Mouse (Mus musculus) MEL (cell line): ENCODE measurements around the gene Kalrn. TPM values are rescaled to one million over a fixed set of nuclear protein-coding genes. Genes with fewer than 3 reads are reported as not detected.

Experiments used
- DNase-seq: peaks from one replicate; pipeline ENCODE4 v3.0.0; 2011; ENCODE audit warnings: low read depth, low spot score
- H3K27ac ChIP-seq: 2 replicates; pipeline ENCODE4 v1.5.1; 2012; ENCODE audit warnings: low read depth, mild to moderate bottlenecking, control low read depth, low read length, moderate library complexity; ENCODE audit not compliant: control insufficient read depth
- H3K27me3 ChIP-seq, 2 experiments: fragments of 150-350 bp in 1 of 2; sonication (generic) in 1 of 2; 2 replicates each; pipeline ENCODE4 v1.6.1; 2012; ENCODE audit warnings: low read length in 2 of 2, mild to moderate bottlenecking in 2 of 2, improper control_type of control experiment in 1 of 2, moderate library complexity in 1 of 2; ENCODE audit not compliant: insufficient read depth in 2 of 2, control insufficient read depth in 1 of 2
- H3K36me3 ChIP-seq, 2 experiments: 2 replicates each; pipeline ENCODE4 v1.6.1; 2012 to 2014; ENCODE audit warnings: low read length in 2 of 2, improper control_type of control experiment in 1 of 2, inconsistent platforms in 1 of 2, mild to moderate bottlenecking in 1 of 2; ENCODE audit not compliant: insufficient read depth in 2 of 2, control insufficient read depth in 1 of 2
- H3K4me1 ChIP-seq, 2 experiments: fragments of 150-350 bp in 1 of 2; sonication (generic) in 1 of 2; 2 replicates each; pipeline ENCODE4 v1.6.1; 2012; ENCODE audit warnings: low read length in 2 of 2, improper control_type of control experiment in 1 of 2, mild to moderate bottlenecking in 1 of 2; ENCODE audit not compliant: insufficient read depth in 2 of 2, control insufficient read depth in 1 of 2
- H3K4me3 ChIP-seq, 2 experiments: fragments of 150-350 bp in 1 of 2; sonication (generic) in 1 of 2; 2 replicates each; pipeline ENCODE4 v1.5.1; 2012; ENCODE audit warnings: low read depth in 2 of 2, low read length in 2 of 2, mild to moderate bottlenecking in 2 of 2, moderate library complexity in 2 of 2, control low read depth in 1 of 2, improper control_type of control experiment in 1 of 2; ENCODE audit not compliant: control insufficient read depth in 1 of 2, insufficient read depth in 1 of 2
- H3K79me2 ChIP-seq: 2 replicates; pipeline ENCODE4 v1.6.1; 2012; ENCODE audit warnings: mild to moderate bottlenecking, low read length, moderate library complexity; ENCODE audit not compliant: control insufficient read depth, poor library complexity, insufficient read depth
- H3K9ac ChIP-seq: 2 replicates; pipeline ENCODE4 v1.6.1; 2012; ENCODE audit warnings: low read depth, mild to moderate bottlenecking, control low read depth, low read length, moderate library complexity; ENCODE audit not compliant: control insufficient read depth, poor library complexity, severe bottlenecking
- H3K9me3 ChIP-seq: fragments of 150-350 bp; sonication (generic); replicated peaks from 2 replicates; pipeline ENCODE4 v1.6.1; 2012; ENCODE audit warnings: mild to moderate bottlenecking, low read length, improper control_type of control experiment, moderate library complexity; ENCODE audit not compliant: insufficient read depth
- BHLHE40 ChIP-seq: IDR thresholded peaks from 2 replicates; pipeline ENCODE4 v1.6.1; 2012; ENCODE audit warnings: low read depth, mild to moderate bottlenecking, inconsistent platforms, low read length, improper control_type of control experiment, borderline replicate concordance
- CHD1 ChIP-seq: IDR thresholded peaks from 2 replicates; pipeline ENCODE4 v1.6.1; 2012; ENCODE audit warnings: low read depth, mild to moderate bottlenecking, inconsistent platforms, low read length, improper control_type of control experiment
- CHD2 ChIP-seq: IDR thresholded peaks from 2 replicates; pipeline ENCODE4 v1.6.1; 2011; ENCODE audit warnings: low read length, improper control_type of control experiment
- CTCF ChIP-seq, 3 experiments: IDR thresholded peaks in 2 of 3; conservative IDR thresholded peaks in 1 of 3; 2 replicates each; pipeline ENCODE4 v1.5.1; 2011 to 2012; ENCODE audit warnings: low read length in 3 of 3, low read depth in 2 of 3, mild to moderate bottlenecking in 2 of 3, improper control_type of control experiment in 1 of 3, inconsistent platforms in 1 of 3, mixed read lengths in 1 of 3, moderate library complexity in 1 of 3; ENCODE audit not compliant: control insufficient read depth in 1 of 3, insufficient read depth in 1 of 3, poor library complexity in 1 of 3, severe bottlenecking in 1 of 3
- E2F4 ChIP-seq: IDR thresholded peaks from 2 replicates; pipeline ENCODE4 v1.6.1; 2011; ENCODE audit warnings: low read depth, low read length, improper control_type of control experiment, borderline replicate concordance
- EP300 ChIP-seq, 2 experiments: IDR thresholded peaks; 2 replicates each; pipeline ENCODE4 v1.6.1; 2011; ENCODE audit warnings: improper control_type of control experiment in 2 of 2, low read length in 2 of 2, low read depth in 1 of 2, mild to moderate bottlenecking in 1 of 2
- ETS1 ChIP-seq: IDR thresholded peaks from 2 replicates; pipeline ENCODE4 v1.6.1; 2012; ENCODE audit warnings: low read depth, mild to moderate bottlenecking, inconsistent platforms, low read length, improper control_type of control experiment, moderate library complexity
- GABPA ChIP-seq: IDR thresholded peaks from 2 replicates; pipeline ENCODE4 v1.6.1; 2012; ENCODE audit warnings: low read depth, mild to moderate bottlenecking, inconsistent platforms, low read length, improper control_type of control experiment, moderate library complexity
- GATA1 ChIP-seq: IDR thresholded peaks from 2 replicates; pipeline ENCODE4 v1.6.1; 2011; ENCODE audit warnings: low read depth, low read length, improper control_type of control experiment
- JUND ChIP-seq: IDR thresholded peaks from 2 replicates; pipeline ENCODE4 v1.6.1; 2011; ENCODE audit warnings: low read depth, mild to moderate bottlenecking, improper control_type of control experiment, low read length
- MAFK ChIP-seq: IDR thresholded peaks from 2 replicates; pipeline ENCODE4 v1.6.1; 2011; ENCODE audit warnings: low read depth, mild to moderate bottlenecking, low read length, improper control_type of control experiment, borderline replicate concordance
- MAX ChIP-seq: IDR thresholded peaks from 2 replicates; pipeline ENCODE4 v1.6.1; 2011; ENCODE audit warnings: low read length, improper control_type of control experiment
- MEF2A ChIP-seq: IDR thresholded peaks from 2 replicates; pipeline ENCODE4 v1.6.1; 2014; ENCODE audit warnings: low read depth, mild to moderate bottlenecking, inconsistent platforms, low read length, improper control_type of control experiment; ENCODE audit not compliant: poor library complexity, insufficient replicate concordance, severe bottlenecking; ENCODE audit errors: extremely low read depth
- MYB ChIP-seq: IDR thresholded peaks from 2 replicates; pipeline ENCODE4 v1.6.1; 2011; ENCODE audit warnings: mild to moderate bottlenecking, low read depth, low read length, improper control_type of control experiment
- NRF1 ChIP-seq: IDR thresholded peaks from 2 replicates; pipeline ENCODE4 v1.6.1; 2014; ENCODE audit warnings: low read depth, mild to moderate bottlenecking, inconsistent platforms, low read length, improper control_type of control experiment, moderate library complexity; ENCODE audit not compliant: poor library complexity, insufficient read depth, severe bottlenecking
- POLR2AphosphoS2 ChIP-seq: IDR thresholded peaks from 2 replicates; pipeline ENCODE4 v1.6.1; 2011; ENCODE audit warnings: low read length, improper control_type of control experiment
- POLR2AphosphoS5 ChIP-seq: IDR thresholded peaks from 2 replicates; pipeline ENCODE4 v1.6.1; 2012; ENCODE audit warnings: low read depth, borderline replicate concordance, mild to moderate bottlenecking, inconsistent platforms, low read length, moderate library complexity, mixed read lengths
- RCOR1 ChIP-seq: IDR thresholded peaks from 2 replicates; pipeline ENCODE4 v1.6.1; 2012; ENCODE audit warnings: low read depth, mild to moderate bottlenecking, inconsistent platforms, low read length, improper control_type of control experiment
- SMC3 ChIP-seq: IDR thresholded peaks from 2 replicates; pipeline ENCODE4 v1.6.1; 2011; ENCODE audit warnings: low read depth, low read length, improper control_type of control experiment
- TAL1 ChIP-seq: IDR thresholded peaks from 2 replicates; pipeline ENCODE4 v1.6.1; 2012; ENCODE audit warnings: mild to moderate bottlenecking, inconsistent platforms, low read length, moderate library complexity, mixed read lengths
- TBP ChIP-seq: IDR thresholded peaks from 2 replicates; pipeline ENCODE4 v1.8.0; 2011; ENCODE audit warnings: low read depth, low read length, improper control_type of control experiment
- TCF12 ChIP-seq: IDR thresholded peaks from 2 replicates; pipeline ENCODE4 v1.6.1; 2014; ENCODE audit warnings: low read depth, mild to moderate bottlenecking, inconsistent platforms, low read length, improper control_type of control experiment, moderate library complexity
- USF1 ChIP-seq: IDR thresholded peaks from 2 replicates; pipeline ENCODE4 v1.6.1; 2014; ENCODE audit warnings: low read depth, mild to moderate bottlenecking, inconsistent platforms, low read length, improper control_type of control experiment, moderate library complexity
- USF2 ChIP-seq, 2 experiments: IDR thresholded peaks; 2 replicates each; pipeline ENCODE4 v1.6.1; 2011 to 2012; ENCODE audit warnings: improper control_type of control experiment in 2 of 2, low read length in 2 of 2, borderline replicate concordance in 1 of 2, inconsistent platforms in 1 of 2, low read depth in 1 of 2, mild to moderate bottlenecking in 1 of 2; ENCODE audit not compliant: insufficient read depth in 1 of 2
- ZC3H11A ChIP-seq: IDR thresholded peaks from 2 replicates; pipeline ENCODE4 v1.6.1; 2012; ENCODE audit warnings: low read depth, mild to moderate bottlenecking, inconsistent platforms, low read length, improper control_type of control experiment
- ZMIZ1 ChIP-seq: IDR thresholded peaks from 2 replicates; pipeline ENCODE4 v1.6.1; 2012; ENCODE audit warnings: low read depth, mild to moderate bottlenecking, inconsistent platforms, low read length, improper control_type of control experiment, moderate library complexity
- ZNF384 ChIP-seq: IDR thresholded peaks from 2 replicates; pipeline ENCODE4 v1.6.1; 2012; ENCODE audit warnings: low read depth, mild to moderate bottlenecking, inconsistent platforms, low read length, improper control_type of control experiment
- polyA plus RNA-seq, 2 experiments: library from polyadenylated mRNA; stranded (reverse) in 1 of 2; unstranded in 1 of 2; fragments of >175 nt in 1 of 2; fragments of >200 nt in 1 of 2; gene quantifications; 2 replicates each; pipeline versions ENCODE4 v1.2.1 to v1.2.4; 2012; ENCODE audit warnings: low replicate concordance in 2 of 2, low read depth in 1 of 2; ENCODE audit not compliant: insufficient read length in 2 of 2, insufficient read depth in 1 of 2, missing spikeins in 1 of 2
- total RNA-seq: library from RNA; depleted of rRNA; stranded (reverse); fragments of 300-350 nt; gene quantifications from 2 replicates; pipeline ENCODE4 v1.2.3, GENCODE M21; 2012

The Kalrn gene
- total and polyA plus RNA-seq, 3 experiments: 10.4 to 11.8 TPM; not detected in 1

GRCm38 (mm10) chr16:34030379-34030778 lies 543.0 kb downstream of the Kalrn start:
- Histone ChIP-seq H3K4me3 (no peak overlapping the region), H3K4me1 (peaks cover 15 to 54% of the 10 kb centered on the region in 2 experiments), H3K9me3 (no peaks in the 10 kb centered on the region), H3K27ac (peak overlapping the region; percentile 89), H3K79me2 (no peaks in the 10 kb centered on the region; the same call in 1 of the 2 replicates), H3K36me3 (peaks cover 0 to 50% of the 10 kb centered on the region in 2 experiments; a peak in 2 of 4 replicates), H3K27me3 (no peaks in the 10 kb centered on the region), H3K9ac (peak overlapping the region; percentile 52)
- DNase-seq: peak; percentile 29
- TF ChIP-seq MYB (no peak), ZNF384 (no peak), CHD2 (no peak), EP300 (IDR thresholded peaks at IDR 0.05; ENCODE audit: low read depth in 1 of 2, low read length in 2 of 2) (no peak), MAFK (no peak), TCF12 (no peak), ZMIZ1 (no peak), MEF2A (no peak), SMC3 (no peak), MAX (no peak), CTCF (IDR thresholded peaks at IDR 0.05 in 2 of 3, conservative IDR thresholded peaks at IDR 0.05 in 1 of 3; ENCODE audit: control insufficient read depth in 1 of 3, insufficient read depth in 1 of 3, low read depth in 2 of 3, low read length in 3 of 3, poor library complexity in 1 of 3, severe bottlenecking in 1 of 3) (no peak), POLR2AphosphoS2 (no peak), ZC3H11A (no peak), ETS1 (no peak), BHLHE40 (no peak), USF2 (IDR thresholded peaks at IDR 0.05; ENCODE audit: borderline replicate concordance in 1 of 2, insufficient read depth in 1 of 2, low read depth in 1 of 2, low read length in 2 of 2) (no peak), GABPA (no peak), USF1 (no peak), JUND (no peak), POLR2AphosphoS5 (no peak)

- Histone ChIP-seq H3K36me3 (peaks cover 0 to 44% of the 10 kb centered on the region in 2 experiments; a peak in 2 of 4 replicates), H3K79me2 (no peaks in the 10 kb centered on the region; the same call in 1 of the 2 replicates), H3K4me1 (peaks cover 15 to 48% of the 10 kb centered on the region in 2 experiments), H3K9ac (peak overlapping the region; percentile 11; the same call in 1 of the 2 replicates), H3K4me3 (no peak overlapping the region), H3K27me3 (no peaks in the 10 kb centered on the region), H3K27ac (no peak overlapping the region; the same call in 1 of the 2 replicates), H3K9me3 (no peaks in the 10 kb centered on the region)
- no peak for DNase-seq
- TF ChIP-seq ZNF384: no peak
- no peak for TF ChIP-seq JUND
- no peak for TF ChIP-seq MEF2A
- no peak for TF ChIP-seq MAFK
- no peak for TF ChIP-seq E2F4
- TF ChIP-seq ZMIZ1: no peak
- TF ChIP-seq TBP: no peak
- TF ChIP-seq TAL1: no peak
- no peak for TF ChIP-seq NRF1
- no peak for TF ChIP-seq CHD1
- TF ChIP-seq POLR2AphosphoS5: no peak
- TF ChIP-seq POLR2AphosphoS2: no peak
- no peak for TF ChIP-seq GATA1
- TF ChIP-seq RCOR1: no peak
- no peak for TF ChIP-seq GABPA
These were observed 543.5 kb downstream of the Kalrn start for GRCm38 (mm10) chr16:34029790-34030189.
